Mouse (Mus musculus): Measurements from ENCODE around the gene Oaz2. TPM values are rescaled to one million over a fixed set of nuclear protein-coding genes. Genes with fewer than 3 reads are reported as not detected.

Oaz2 gene
- polyA plus RNA-seq, 1 experiment from 2014 or later = 191 TPM

GRCm38 (mm10) chr9:65728588-65728987 lies 60.8 kb downstream of the Oaz2 start:
- ATAC-seq (replicated peaks; ENCODE audit: insufficient number of reproducible peaks, low FRiP score, low TSS enrichment) = no peak
- Histone ChIP-seq H3K9me3 (replicated peaks; ENCODE audit: control insufficient read depth, low read length) (no peaks in the 10 kb centered on the region), H3K4me1 (ENCODE audit: control insufficient read depth, insufficient read depth, low read length) (peaks cover 22% of the 10 kb centered on the region), H3K9ac (ENCODE audit: low read depth, low read length) (no peak overlapping the region), H3K4me2 (no peak overlapping the region), H3K4me3 (ENCODE audit: low read depth, low read length) (no peak overlapping the region), H3K27ac (ENCODE audit: low read depth, low read length) (no peak overlapping the region), H3K36me3 (ENCODE audit: control insufficient read depth, insufficient read depth, low read length) (no peaks in the 10 kb centered on the region), H3K27me3 (ENCODE audit: control insufficient read depth, insufficient read depth, low read length) (no peaks in the 10 kb centered on the region)
- WGBS (ENCODE audit: insufficient replicate concordance) = 95% methylated on average over 6 of the region's 6 CpGs

- H3K27ac ChIP-seq (ENCODE audit: low read depth, low read length) = peak overlapping the region; percentile 62; the same call in 1 of the 2 replicates
- ATAC-seq (replicated peaks; ENCODE audit: insufficient number of reproducible peaks, low FRiP score, low TSS enrichment) = no peak
Observed at GRCm38 (mm10) chr9:65734931-65735330, 67.1 kb downstream of the Oaz2 start.

More at GRCm38 (mm10) chr9:65734931-65735330, 67.1 kb downstream of the Oaz2 start:
- 86% methylated on average over 3 of the region's 3 CpGs for WGBS (ENCODE audit: insufficient replicate concordance)
- Histone ChIP-seq H3K9ac (ENCODE audit: low read depth, low read length) (no peak overlapping the region), H3K4me2 (no peak overlapping the region), H3K27me3 (ENCODE audit: control insufficient read depth, insufficient read depth, low read length) (no peaks in the 10 kb centered on the region), H3K9me3 (replicated peaks; ENCODE audit: control insufficient read depth, low read length) (no peaks in the 10 kb centered on the region), H3K4me3 (ENCODE audit: low read depth, low read length) (no peak overlapping the region), H3K4me1 (ENCODE audit: control insufficient read depth, insufficient read depth, low read length) (peaks cover 15% of the 10 kb centered on the region), H3K36me3 (ENCODE audit: control insufficient read depth, insufficient read depth, low read length) (no peaks in the 10 kb centered on the region)

Other genes with a start within 250 kb of the Oaz2 start
- gene Slc51b, start 245.0 kb upstream of the Oaz2 start, polyA plus RNA-seq (2014; fragmentation: Nextera tagmentation; extraction: Ambion mirVana) = not detected in 2 replicates
- gene Mtfmt, start 232.2 kb upstream of the Oaz2 start, polyA plus RNA-seq (2014; fragmentation: Nextera tagmentation; extraction: Ambion mirVana) = 13.6 and 15.3 TPM in 2 replicates
- gene Spg21, start 207.1 kb upstream of the Oaz2 start, polyA plus RNA-seq (2014; fragmentation: Nextera tagmentation; extraction: Ambion mirVana) = 62.6 and 68.8 TPM in 2 replicates
- gene Ankdd1a, start 147.8 kb upstream of the Oaz2 start, polyA plus RNA-seq (2014; fragmentation: Nextera tagmentation; extraction: Ambion mirVana) = not detected in 2 replicates
- gene Plekho2, start 88.0 kb upstream of the Oaz2 start, polyA plus RNA-seq (2014; fragmentation: Nextera tagmentation; extraction: Ambion mirVana) = 10.6 and 11.9 TPM in 2 replicates
- gene Pif1, start 80.8 kb upstream of the Oaz2 start, polyA plus RNA-seq (2014; fragmentation: Nextera tagmentation; extraction: Ambion mirVana) = 7.6 and 9.5 TPM in 2 replicates
- 154 and 160 TPM in 2 replicates for gene Rbpms2, start 38.4 kb upstream of the Oaz2 start, polyA plus RNA-seq (2014; fragmentation: Nextera tagmentation; extraction: Ambion mirVana)
- gene Zfp609, start 159.6 kb downstream of the Oaz2 start, polyA plus RNA-seq (2014; fragmentation: Nextera tagmentation; extraction: Ambion mirVana) = 5.1 and 8.1 TPM in 2 replicates
- 122 and 130 TPM in 2 replicates for gene Pclaf, start 222.2 kb downstream of the Oaz2 start, polyA plus RNA-seq (2014; fragmentation: Nextera tagmentation; extraction: Ambion mirVana)
- 29.6 and 30.5 TPM in 2 replicates for gene Trip4, start 240.8 kb downstream of the Oaz2 start, polyA plus RNA-seq (2014; fragmentation: Nextera tagmentation; extraction: Ambion mirVana)
- gene Csnk1g1, start 240.9 kb downstream of the Oaz2 start, polyA plus RNA-seq (2014; fragmentation: Nextera tagmentation; extraction: Ambion mirVana) = 15.5 and 17.3 TPM in 2 replicates

Measured in heart, embryonic 11.5 days (tissue).